Mouse (Mus musculus): ENCODE measurements at regions not wholly inside any gene's neighbourhood (a gene's known extent, or its start where the extent isn't known, plus 50 kb on each side); places are given as distances from the start of the nearest gene placed in this dataset.

GRCm38 (mm10) chr5:111677847-111678311 is 55.8 kb upstream of the Gm26897 start:
- WGBS = 57% methylated on average over 6 of the region's 6 CpGs
- H3K4me1 ChIP-seq (ENCODE audit: control insufficient read depth, insufficient read depth, low read length) = peaks cover 4% of the 10 kb centered on the region; the same call in 1 of the 2 replicates
- no peak overlapping the region for H3K27ac ChIP-seq (ENCODE audit: insufficient read depth, low read depth, low read length)
- no peaks in the 10 kb centered on the region for H3K36me3 ChIP-seq (ENCODE audit: control insufficient read depth, insufficient read depth, low read length)
- no peaks in the 10 kb centered on the region for H3K27me3 ChIP-seq (replicated peaks; ENCODE audit: control insufficient read depth, insufficient read depth, low read length)
- H3K4me3 ChIP-seq (ENCODE audit: insufficient read depth, low read depth, low read length) = no peak overlapping the region
- TF ChIP-seq CTCF (conservative IDR thresholded peaks at IDR 0.05; ENCODE audit: insufficient read depth, insufficient read length, low read depth, low read length) (no peak), POLR2A (IDR thresholded peaks at IDR 0.05; ENCODE audit: low read depth, low read length) (no peak)
- DNase-seq = no peak

- TF ChIP-seq CTCF (conservative IDR thresholded peaks at IDR 0.05; ENCODE audit: insufficient read depth, insufficient read length, low read depth, low read length) = no peak
- no peak for TF ChIP-seq POLR2A (IDR thresholded peaks at IDR 0.05; ENCODE audit: low read depth, low read length)
- 50% methylated on average over 1 of the region's 1 CpGs for WGBS
- DNase-seq = no peak
- Histone ChIP-seq H3K36me3 (ENCODE audit: control insufficient read depth, insufficient read depth, low read length) (no peaks in the 10 kb centered on the region), H3K27me3 (replicated peaks; ENCODE audit: control insufficient read depth, insufficient read depth, low read length) (no peaks in the 10 kb centered on the region), H3K4me1 (ENCODE audit: control insufficient read depth, insufficient read depth, low read length) (peaks cover 4% of the 10 kb centered on the region; the same call in 1 of the 2 replicates), H3K4me3 (ENCODE audit: insufficient read depth, low read depth, low read length) (no peak overlapping the region), H3K27ac (ENCODE audit: insufficient read depth, low read depth, low read length) (no peak overlapping the region)
Observed at GRCm38 (mm10) chr5:111678496-111678895, 55.2 kb upstream of the Gm26897 start.

GRCm38 (mm10) chr5:111681362-111682028 is 52.2 kb upstream of the Gm26897 start:
- H3K4me3 ChIP-seq (ENCODE audit: insufficient read depth, low read depth, low read length) = no peak overlapping the region
- H3K36me3 ChIP-seq (ENCODE audit: control insufficient read depth, insufficient read depth, low read length) = no peaks in the 10 kb centered on the region
- H3K27me3 ChIP-seq (replicated peaks; ENCODE audit: control insufficient read depth, insufficient read depth, low read length) = no peaks in the 10 kb centered on the region
- no peak overlapping the region for H3K27ac ChIP-seq (ENCODE audit: insufficient read depth, low read depth, low read length)
- TF ChIP-seq CTCF (conservative IDR thresholded peaks at IDR 0.05; ENCODE audit: insufficient read depth, insufficient read length, low read depth, low read length) (no peak), POLR2A (IDR thresholded peaks at IDR 0.05; ENCODE audit: low read depth, low read length) (no peak)
- DNase-seq = no peak
- WGBS = 67% methylated on average over 7 of the region's 7 CpGs
- H3K4me1 ChIP-seq (ENCODE audit: control insufficient read depth, insufficient read depth, low read length) = no peaks in the 10 kb centered on the region

GRCm38 (mm10) chr5:111682899-111683298 is 50.8 kb upstream of the Gm26897 start:
- DNase-seq = peak; percentile 31
- TF ChIP-seq CTCF (conservative IDR thresholded peaks at IDR 0.05; ENCODE audit: insufficient read depth, insufficient read length, low read depth, low read length) (peak; percentile 69), POLR2A (IDR thresholded peaks at IDR 0.05; ENCODE audit: low read depth, low read length) (no peak)
- no peak overlapping the region for H3K4me3 ChIP-seq (ENCODE audit: insufficient read depth, low read depth, low read length)
- H3K4me1 ChIP-seq (ENCODE audit: control insufficient read depth, insufficient read depth, low read length) = no peaks in the 10 kb centered on the region
- no peaks in the 10 kb centered on the region for H3K36me3 ChIP-seq (ENCODE audit: control insufficient read depth, insufficient read depth, low read length)
- H3K27ac ChIP-seq (ENCODE audit: insufficient read depth, low read depth, low read length) = no peak overlapping the region
- no peaks in the 10 kb centered on the region for H3K27me3 ChIP-seq (replicated peaks; ENCODE audit: control insufficient read depth, insufficient read depth, low read length)
